Mouse (Mus musculus) ES-Bruce4 (cell line): ENCODE data around the gene Stx2. TPM values are rescaled to one million over a fixed set of nuclear protein-coding genes. Genes with fewer than 3 reads are reported as not detected.

Experiments used
- H3K27ac ChIP-seq: 2 replicates; pipeline ENCODE4 v1.5.1; 2012; ENCODE audit warnings: low read length, inconsistent platforms; ENCODE audit not compliant: insufficient read depth
- H3K27me3 ChIP-seq: 2 replicates; pipeline ENCODE4 v1.6.1; 2012; ENCODE audit warnings: mild to moderate bottlenecking, low read length, inconsistent platforms; ENCODE audit not compliant: control insufficient read depth, poor library complexity, insufficient read depth, severe bottlenecking
- H3K36me3 ChIP-seq: 2 replicates; pipeline ENCODE4 v1.6.1; 2012; ENCODE audit warnings: inconsistent platforms, mild to moderate bottlenecking, low read length, moderate library complexity; ENCODE audit not compliant: control insufficient read depth, poor library complexity, insufficient read depth, severe bottlenecking
- H3K4me1 ChIP-seq: one replicate; pipeline ENCODE4 v1.8.1; 2011; ENCODE audit warnings: low read length; ENCODE audit not compliant: control insufficient read depth, insufficient read depth
- H3K4me3 ChIP-seq: 2 replicates; pipeline ENCODE4 v1.5.1; 2011; ENCODE audit warnings: low read depth, mild to moderate bottlenecking, low read length
- H3K9ac ChIP-seq: 2 replicates; pipeline ENCODE4 v1.6.1; 2012; ENCODE audit warnings: low read depth, mild to moderate bottlenecking, inconsistent platforms; ENCODE audit not compliant: poor library complexity, severe bottlenecking
- H3K9me3 ChIP-seq: replicated peaks from 2 replicates; pipeline ENCODE4 v1.6.1; 2012; ENCODE audit warnings: mild to moderate bottlenecking, low read length, inconsistent platforms; ENCODE audit not compliant: control insufficient read depth, poor library complexity, insufficient read depth, severe bottlenecking
- CTCF ChIP-seq: IDR thresholded peaks from one replicate; pipeline ENCODE4 v1.8.1; 2011; ENCODE audit warnings: low read depth, low read length
- EP300 ChIP-seq: IDR thresholded peaks from 2 replicates; pipeline ENCODE4 v1.6.1; 2011; ENCODE audit warnings: low read depth, low read length; ENCODE audit not compliant: insufficient read depth
- POLR2A ChIP-seq: IDR thresholded peaks from one replicate; pipeline ENCODE4 v1.8.1; 2011; ENCODE audit warnings: low read length; ENCODE audit not compliant: insufficient read depth
- polyA plus RNA-seq: library from polyadenylated mRNA; stranded (reverse); fragments of >200 nt; gene quantifications from 2 replicates; pipeline ENCODE4 v1.2.4, GENCODE M21; 2011; ENCODE audit warnings: low read depth; ENCODE audit not compliant: missing spikeins, insufficient read depth, insufficient read length

Gene Stx2
- 19.8 and 25.9 TPM in 2 replicates for polyA plus RNA-seq

- Histone ChIP-seq H3K27ac (no peak within 1 kb of the TSS), H3K36me3 (no peaks in the 10 kb centered on the region), H3K9me3 (no peaks in the 10 kb centered on the region), H3K4me3 (peak within 1 kb of the TSS; percentile 80), H3K9ac (peak within 1 kb of the TSS; percentile 90), H3K27me3 (no peaks in the 10 kb centered on the region), H3K4me1 (no peaks in the 10 kb centered on the region)
- TF ChIP-seq EP300 (no peak), POLR2A (peak; percentile 29)
Observed at GRCm38 (mm10) chr5:129008412-129008826, at the start of gene Stx2. TSS of gene Stx2 (minus strand) at chr5:129008574.

- no peaks in the 10 kb centered on the region for H3K27me3 ChIP-seq
Observed at GRCm38 (mm10) chr5:129054675-129055284, 46.4 kb upstream of the Stx2 start.

GRCm38 (mm10) chr5:129052636-129053355, 44.4 kb upstream of the Stx2 start:
- H3K9ac ChIP-seq: no peak overlapping the region
- no peak overlapping the region for H3K4me3 ChIP-seq
- H3K9me3 ChIP-seq: no peaks in the 10 kb centered on the region
- H3K27ac ChIP-seq: no peak overlapping the region
- H3K4me1 ChIP-seq: peaks cover 3% of the 10 kb centered on the region
- no peaks in the 10 kb centered on the region for H3K36me3 ChIP-seq
- H3K27me3 ChIP-seq: no peaks in the 10 kb centered on the region
- TF ChIP-seq CTCF (peak; percentile 1), POLR2A (no peak)

More at GRCm38 (mm10) chr5:129054675-129055284, 46.4 kb upstream of the Stx2 start:
- no peaks in the 10 kb centered on the region for H3K9me3 ChIP-seq
- H3K9ac ChIP-seq: no peak overlapping the region
- H3K4me3 ChIP-seq: no peak overlapping the region
- H3K27ac ChIP-seq: no peak overlapping the region
- H3K4me1 ChIP-seq: peaks cover 4% of the 10 kb centered on the region
- H3K36me3 ChIP-seq: no peaks in the 10 kb centered on the region
- TF ChIP-seq POLR2A (no peak), CTCF (no peak), EP300 (no peak)

- no peaks in the 10 kb centered on the region for H3K27me3 ChIP-seq
- H3K36me3 ChIP-seq: no peaks in the 10 kb centered on the region
- no peak overlapping the region for H3K4me3 ChIP-seq
- no peaks in the 10 kb centered on the region for H3K4me1 ChIP-seq
- no peak overlapping the region for H3K9ac ChIP-seq
- no peak overlapping the region for H3K27ac ChIP-seq
- TF ChIP-seq CTCF (peak; percentile 59), POLR2A (no peak), EP300 (no peak)
- no peaks in the 10 kb centered on the region for H3K9me3 ChIP-seq
Observed at GRCm38 (mm10) chr5:129051910-129052309, 43.5 kb upstream of the Stx2 start.

GRCm38 (mm10) chr5:129049372-129049771, 41.0 kb upstream of the Stx2 start:
- Histone ChIP-seq H3K4me3 (no peak overlapping the region), H3K27me3 (no peaks in the 10 kb centered on the region), H3K4me1 (no peaks in the 10 kb centered on the region), H3K9ac (no peak overlapping the region), H3K36me3 (no peaks in the 10 kb centered on the region), H3K9me3 (no peaks in the 10 kb centered on the region), H3K27ac (no peak overlapping the region)
- TF ChIP-seq CTCF: no peak
- no peak for TF ChIP-seq EP300
- no peak for TF ChIP-seq POLR2A
